Mouse (Mus musculus) adrenal gland (tissue): ENCODE results near the gene Mprip.

Experiments used
- intact Hi-C: fragments of 180-260 bp; cut with DNase I; formaldehyde crosslinking; loops from one replicate; pipeline ENCODE4 v1.15.1; 2025

Gene Mprip

DNA sequence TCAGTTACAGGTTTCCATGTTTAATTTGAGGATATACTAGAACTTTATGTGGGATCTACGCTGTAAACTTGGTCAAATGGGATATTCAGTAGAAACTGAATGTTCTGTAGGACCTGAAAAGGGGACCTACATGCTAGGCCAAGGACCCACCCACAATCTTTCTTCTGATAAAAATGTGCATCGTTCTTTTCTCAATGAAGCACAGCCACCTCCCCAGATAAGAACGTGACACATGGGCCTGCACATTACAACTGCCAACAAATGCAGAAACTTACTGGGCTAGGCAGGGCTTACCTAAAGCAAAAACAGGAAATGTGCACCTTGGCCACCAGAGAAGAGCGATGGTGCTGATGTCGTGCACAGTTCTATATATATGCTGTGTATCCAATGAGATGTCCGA lies 93.4 kb downstream of the Mprip start:
- intact Hi-C loops: no loop called here

DNA sequence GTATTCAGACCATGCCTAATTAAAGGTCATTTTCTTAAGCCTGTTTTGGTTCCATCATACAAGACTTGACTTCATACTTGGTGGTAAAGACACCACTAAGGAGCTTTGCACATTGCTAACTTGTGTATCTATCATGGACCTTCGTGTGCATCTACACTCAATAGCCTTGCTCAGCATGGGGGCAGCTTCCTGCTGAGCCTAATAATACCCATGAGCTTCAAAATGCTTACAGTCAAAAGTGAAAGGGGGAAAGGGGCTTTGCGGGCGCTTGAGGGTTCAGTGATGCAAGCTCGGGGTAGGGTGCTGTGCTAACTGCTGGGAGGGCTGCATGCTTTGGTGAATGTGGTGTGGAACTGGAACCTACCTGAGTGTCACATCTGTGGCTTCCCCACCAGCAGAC lies 95.2 kb downstream of the Mprip start:
- intact Hi-C loops: no loop called here

DNA sequence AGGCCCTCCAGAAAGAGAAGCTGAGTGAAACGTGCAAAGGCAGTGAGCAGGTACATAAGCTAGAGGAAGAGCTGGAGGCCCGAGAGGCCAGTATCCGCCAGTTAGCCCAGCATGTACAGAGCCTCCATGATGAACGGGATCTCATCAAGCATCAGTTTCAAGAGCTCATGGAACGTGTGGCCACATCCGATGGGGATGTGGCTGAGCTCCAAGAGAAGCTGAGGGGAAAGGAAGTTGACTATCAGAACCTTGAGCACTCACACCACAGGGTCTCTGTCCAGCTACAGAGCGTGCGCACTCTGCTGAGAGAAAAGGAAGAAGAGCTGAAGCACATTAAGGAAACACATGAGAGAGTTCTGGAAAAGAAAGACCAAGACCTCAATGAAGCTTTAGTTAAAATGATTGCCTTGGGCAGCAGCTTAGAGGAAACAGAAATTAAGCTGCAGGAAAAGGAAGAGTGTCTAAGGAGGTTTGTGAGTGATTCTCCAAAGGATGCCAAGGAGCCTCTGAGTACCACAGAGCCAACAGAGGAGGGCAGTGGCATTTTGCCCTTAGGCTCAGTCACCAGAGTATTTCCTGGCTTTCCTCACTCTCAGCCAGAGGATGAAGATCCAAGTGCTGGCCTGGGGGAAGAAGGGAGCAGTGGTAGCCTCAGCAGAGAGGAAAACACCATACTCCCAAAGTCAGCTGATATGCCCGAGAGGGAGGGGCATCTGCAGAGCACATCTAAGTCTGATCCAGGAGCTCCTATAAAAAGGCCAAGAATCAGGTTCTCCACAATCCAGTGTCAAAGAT lies 97.3 kb downstream of the Mprip start:
- intact Hi-C loops: no loop called here

DNA sequence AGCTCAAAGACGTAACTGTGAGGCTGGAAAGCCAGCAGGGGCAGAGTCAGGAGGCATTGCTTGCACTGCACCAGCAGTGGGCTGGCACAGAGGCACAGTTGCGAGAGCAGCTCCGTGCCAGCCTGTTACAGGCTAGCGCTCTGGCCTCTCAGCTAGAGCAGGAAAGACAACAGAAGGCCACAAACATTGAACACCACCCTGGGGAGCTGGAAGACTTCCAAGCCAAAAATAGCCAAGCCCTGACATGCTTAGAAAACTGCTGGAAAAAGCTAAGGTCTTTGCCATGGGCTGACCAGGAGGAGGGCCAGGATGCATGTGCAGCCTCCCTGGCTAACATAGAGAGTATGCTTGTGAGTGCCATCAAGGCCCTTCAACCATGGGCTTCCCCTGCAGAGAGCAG lies 98.1 kb downstream of the Mprip start:
- intact Hi-C loops: no loop called here

DNA sequence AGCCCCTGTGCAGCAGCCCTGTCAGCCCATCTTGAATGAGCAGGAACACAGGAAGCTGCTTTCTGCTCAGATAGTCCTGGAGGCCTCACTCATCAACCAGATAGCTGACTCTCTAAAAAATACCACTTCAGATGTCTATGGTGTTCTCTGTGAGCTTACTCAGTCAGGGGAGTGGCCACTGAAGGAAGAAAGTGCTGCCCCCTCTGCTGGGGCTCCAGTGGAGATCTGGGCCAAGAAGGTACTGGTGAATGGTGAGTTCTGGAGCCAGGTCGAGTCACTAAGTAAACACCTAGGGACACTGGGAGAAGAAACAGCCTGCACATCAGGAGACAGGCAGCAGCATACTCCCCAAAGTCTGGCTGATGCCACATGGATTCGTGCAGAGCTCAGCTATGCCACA lies 98.5 kb downstream of the Mprip start:
- intact Hi-C loops: no loop called here

DNA sequence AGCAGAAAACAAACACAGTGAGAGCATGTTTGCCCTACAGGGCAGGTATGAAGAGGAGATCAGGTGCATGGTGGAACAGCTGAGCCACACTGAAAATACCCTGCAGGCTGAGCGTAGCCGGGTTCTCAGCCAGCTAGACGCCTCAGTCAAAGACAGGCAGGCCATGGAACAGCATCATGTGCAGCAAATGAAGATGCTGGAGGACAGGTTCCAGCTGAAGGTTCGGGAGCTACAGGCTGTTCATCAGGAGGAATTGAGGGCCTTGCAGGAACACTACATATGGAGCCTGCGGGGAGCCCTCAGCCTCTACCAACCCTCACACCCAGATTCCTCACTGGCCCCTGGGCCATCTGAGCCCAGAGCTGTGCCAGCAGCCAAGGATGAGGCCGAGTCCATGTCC lies 99.7 kb downstream of the Mprip start:
- intact Hi-C loops: no loop called here

DNA sequence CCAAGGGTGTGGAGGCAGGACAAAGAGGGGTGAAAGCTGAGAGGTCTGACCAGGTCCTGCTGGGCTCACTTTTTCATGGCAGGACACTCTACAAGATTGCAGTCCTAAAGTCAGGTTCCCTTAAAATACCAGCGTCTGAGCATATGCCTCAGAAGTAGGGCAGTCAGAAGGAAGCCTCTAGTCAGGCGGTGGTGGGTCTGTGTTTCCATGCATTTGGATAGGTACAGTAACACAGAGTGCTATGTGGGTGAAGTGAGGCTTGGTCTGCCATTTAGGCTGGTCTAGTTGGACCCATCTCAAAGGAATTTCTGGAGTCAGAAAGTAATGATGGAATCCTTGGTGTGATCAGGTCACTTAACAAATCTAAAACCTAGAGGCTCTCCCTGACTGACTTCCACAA lies 108.2 kb downstream of the Mprip start:
- intact Hi-C loops: no loop called here

DNA sequence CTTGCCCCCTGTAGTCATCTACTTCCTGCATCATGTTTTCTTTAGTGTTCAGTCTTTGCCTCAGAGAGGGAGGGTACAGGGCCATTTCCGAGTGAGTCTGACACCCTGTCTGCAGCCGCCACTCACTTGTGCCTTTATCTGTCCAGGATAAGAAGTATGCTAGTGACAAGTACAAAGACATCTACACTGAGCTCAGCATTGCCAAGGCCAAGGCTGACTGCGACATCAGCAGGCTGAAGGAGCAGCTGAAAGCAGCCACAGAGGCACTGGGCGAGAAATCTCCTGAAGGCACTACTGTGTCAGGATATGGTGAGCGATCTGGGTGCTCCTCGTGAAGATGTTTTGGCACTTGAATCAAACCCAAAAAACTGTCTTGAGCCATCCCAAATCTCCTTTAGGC lies 108.6 kb downstream of the Mprip start:
- intact Hi-C loops: no loop called here

DNA sequence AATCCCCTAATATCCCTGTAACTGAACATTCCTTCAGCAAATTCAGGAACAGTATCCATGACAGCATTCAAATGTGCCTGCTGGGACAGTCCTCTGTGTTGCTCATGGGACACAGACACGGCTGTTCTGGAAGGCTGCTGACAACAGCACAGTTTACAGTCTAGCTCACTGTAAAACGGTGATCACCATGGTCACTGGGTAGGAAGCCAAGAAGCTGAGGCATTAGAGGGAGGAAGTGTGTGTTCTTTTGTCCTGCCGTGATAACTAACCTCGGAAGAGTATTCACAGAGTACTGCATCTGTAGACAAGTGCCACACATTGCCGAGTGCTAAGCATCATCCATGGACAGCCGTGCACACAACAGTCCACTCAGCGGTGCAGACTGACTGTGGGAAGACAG lies 109.6 kb downstream of the Mprip start:
- intact Hi-C loops: no loop called here

DNA sequence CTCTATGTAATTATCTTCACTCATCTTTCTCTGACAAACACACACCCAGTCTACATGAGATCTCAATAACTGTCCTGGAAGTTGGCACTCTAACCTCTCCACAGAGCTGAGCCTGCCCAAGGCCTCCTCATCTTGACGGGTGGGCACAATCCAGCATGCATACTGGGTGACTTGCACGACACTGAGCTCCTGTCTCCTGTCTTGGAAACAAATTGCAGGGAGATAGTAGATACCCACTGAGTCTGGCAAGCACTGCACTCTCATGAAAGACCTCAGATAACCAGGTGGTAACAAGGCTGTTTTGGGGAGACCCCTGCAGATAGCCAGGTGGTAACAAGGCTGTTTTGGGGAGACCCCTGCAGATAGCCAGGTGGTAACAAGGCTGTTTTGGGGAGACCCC lies 111.2 kb downstream of the Mprip start:
- intact Hi-C loops: no loop called here

DNA sequence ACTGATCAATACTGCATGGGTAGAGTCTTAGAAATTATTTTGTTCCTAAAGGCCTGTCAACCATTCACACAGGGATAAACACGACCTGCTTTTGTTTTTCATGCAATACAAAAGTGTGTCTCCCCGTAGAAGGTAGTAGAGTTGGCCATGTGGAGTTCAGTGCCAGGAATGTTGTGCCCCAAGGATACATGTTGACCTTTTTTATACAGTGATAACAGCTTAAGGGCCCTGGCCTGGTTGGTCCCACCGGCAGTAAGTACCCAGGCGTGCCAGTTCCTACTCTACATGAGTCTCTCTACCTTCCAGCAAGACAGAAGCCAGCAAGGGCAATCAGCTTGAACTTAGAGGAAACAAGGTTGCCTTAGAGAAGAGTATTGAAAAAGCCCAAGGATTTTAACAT lies 111.8 kb downstream of the Mprip start:
- intact Hi-C loops: no loop called here

DNA sequence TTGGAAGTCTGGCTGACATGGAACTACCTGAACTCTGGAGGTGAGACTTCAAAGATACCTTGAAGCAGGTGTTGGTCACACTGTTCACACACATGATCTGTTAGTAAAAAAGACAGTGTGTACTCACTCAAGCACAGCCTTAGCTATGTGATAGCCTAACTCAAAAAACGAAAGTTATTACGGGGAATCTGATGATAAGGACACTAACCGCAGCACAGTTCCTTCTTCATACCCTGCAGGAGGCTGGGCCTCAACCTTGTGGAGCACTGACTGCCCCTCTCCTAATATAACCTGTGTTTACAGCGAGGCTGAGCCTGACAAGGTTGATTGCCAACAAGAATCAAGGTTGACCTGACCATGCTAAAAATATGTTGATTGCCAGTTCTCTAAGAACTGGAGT lies 113.4 kb downstream of the Mprip start:
- intact Hi-C loops: no loop called here

DNA sequence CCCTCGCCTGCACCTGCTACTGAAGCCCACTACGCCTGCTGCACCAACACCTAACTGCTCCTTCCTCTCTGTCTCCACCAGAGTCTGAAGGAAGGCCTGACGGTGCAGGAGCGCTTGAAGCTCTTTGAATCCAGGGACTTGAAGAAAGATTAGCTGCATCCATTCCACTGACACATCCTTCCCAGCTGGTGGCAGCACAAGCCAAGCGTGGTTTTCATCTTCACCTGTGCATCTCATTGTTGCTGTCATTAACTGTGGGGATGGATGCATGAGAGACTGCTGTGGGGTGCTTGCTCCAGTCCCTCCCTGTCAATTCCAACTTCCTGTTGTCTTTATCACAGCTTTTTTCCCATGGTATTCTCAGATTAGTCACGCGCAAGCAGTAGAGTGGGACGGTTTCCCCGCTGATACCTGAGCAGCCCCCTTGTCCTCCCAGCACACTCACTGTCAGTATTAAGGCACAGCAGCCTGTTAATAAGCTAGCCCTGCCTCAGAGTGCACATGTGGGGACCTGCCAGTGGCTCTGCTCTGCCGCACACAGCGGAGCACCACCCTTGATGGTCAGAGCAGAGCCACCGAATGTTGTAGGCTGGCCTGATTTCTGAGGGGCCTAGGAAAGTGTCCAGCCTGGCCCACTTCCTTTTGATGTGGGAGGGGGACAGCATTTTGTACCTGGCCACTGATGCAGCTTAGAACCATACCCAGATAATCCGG lies 114.5 kb downstream of the Mprip start:
- intact Hi-C loops: no loop called here

DNA sequence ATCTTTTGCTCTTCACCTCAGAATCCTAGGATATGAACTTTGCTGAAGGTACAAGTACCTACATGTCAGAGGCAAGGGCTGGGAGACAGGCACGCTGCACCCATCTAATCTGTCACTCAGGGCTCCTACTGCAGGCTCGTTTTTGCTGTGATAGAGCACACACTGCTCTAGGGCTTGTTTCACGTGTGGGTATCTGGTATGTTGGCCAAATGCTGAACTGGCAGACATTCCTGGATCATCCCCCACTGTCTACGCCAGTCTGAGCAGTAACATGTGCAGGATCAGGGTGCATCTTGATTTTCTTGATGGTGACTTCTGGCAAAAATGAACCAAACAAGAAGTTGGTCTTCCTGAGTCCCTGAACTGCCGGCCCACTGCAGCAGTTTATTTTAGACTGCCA lies 116.2 kb downstream of the Mprip start:
- intact Hi-C loops: no loop called here

DNA sequence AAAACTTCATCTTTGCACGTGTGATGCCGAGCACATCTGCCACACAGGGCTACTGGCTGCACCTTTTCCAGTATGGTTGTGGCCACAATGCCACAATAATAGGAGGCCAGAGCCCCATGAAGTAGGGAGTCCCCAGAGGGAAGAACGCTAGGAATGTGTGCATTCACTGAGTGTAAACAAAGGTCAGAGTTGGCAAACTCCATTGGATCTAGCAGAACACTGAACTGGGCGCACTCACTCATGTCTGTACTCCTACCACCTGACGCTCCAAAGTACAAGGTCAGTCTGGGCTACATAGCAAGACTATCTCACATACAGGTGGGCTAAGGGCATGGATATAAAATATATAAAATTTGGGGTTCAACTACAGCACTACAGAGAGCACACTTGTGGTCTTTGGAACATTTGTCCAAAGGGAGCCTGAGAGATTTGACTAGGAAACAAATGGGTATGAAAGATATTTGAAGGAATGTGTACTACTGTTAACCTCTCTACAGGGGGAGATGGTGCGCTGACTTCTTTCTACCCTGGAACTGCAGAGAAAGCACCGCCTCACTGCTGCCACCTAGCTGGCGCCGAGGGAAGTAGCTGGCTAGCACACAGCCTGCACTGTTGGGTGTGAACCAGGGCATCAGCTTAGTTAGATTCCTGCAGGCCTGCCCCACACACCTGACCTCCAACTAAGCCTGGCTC lies 117.2 kb downstream of the Mprip start:
- intact Hi-C loops: no loop called here

DNA sequence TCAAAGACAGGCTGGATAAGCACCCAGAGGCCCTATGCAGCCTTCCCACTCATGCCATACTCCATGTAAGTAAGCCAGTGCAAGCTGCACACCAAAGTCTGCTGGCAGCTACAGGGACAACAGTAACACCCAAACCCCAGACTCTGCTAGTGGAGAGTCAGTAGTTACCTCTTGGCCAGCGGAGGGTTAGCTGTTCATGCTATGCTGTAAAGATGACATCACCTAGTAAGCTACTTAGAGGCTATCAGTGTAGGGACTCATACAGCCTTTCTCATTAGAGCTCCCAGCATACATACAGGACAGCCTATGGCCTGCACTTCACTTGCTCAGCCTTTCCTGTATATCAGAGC lies 117.7 kb downstream of the Mprip start:
- intact Hi-C loops: no loop called here

DNA sequence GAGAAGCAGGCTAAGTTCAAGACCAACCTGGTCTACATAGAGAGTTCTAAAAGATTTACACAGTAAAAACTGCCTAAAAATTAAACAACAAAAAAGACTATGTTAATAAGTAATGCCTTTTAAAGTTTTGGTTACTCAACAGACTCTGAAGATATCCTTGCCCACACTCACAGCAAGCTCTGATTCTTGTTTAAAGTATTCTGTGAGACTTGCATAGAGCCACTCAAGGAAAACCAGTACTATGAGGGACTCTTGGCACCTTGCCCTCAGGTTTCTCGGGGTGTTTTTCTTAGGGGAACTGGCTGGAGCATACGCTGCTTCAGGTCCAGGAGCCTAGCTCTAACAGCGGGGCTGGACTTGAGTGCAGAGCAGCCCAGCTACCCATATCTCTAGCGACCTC lies 118.3 kb downstream of the Mprip start:
- intact Hi-C loops: no loop called here

DNA sequence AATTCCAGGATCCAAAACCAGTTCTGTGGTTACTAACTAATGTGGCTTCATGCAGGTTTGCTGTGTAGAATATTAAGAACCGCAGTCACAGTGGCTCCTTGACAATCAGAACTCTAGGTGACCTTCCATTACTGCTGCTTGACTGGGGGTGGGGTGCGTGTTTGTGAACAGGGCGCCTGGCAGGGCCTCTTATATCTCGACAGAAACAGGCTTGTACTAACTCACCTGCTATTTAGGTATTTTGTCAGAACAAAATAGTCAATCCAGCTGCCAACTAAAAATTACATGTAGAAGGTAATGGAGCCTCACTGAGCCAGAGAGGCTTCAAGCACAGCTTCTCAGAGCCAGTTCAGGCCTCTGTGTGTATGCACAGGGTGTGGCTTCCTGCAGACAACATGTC lies 119.1 kb downstream of the Mprip start:
- intact Hi-C loops: no loop called here

DNA sequence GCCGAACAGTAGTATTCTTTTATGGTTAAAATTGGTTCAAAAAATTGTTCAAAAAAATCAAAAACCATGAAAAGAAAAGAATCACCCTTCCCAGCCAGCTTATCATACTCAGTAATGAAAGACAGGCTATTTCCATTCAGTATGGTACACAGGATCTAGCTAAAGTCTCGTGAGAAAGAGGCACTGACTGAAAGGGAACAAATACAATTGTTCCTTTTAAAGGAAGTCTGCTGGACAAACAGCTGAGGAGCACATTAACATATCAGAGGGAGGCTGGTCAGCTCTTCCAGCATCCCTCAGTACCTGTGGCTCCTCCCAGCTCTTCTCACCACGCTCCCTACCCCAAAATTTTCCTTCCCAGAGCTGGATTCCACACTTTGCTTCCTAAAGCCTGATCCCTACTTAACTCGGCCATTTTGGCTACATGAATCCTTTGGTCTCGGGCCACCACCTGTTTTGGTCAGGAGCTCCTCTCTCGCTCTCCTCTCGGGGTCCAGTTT lies 121.0 kb downstream of the Mprip start:
- intact Hi-C loops: no loop called here

DNA sequence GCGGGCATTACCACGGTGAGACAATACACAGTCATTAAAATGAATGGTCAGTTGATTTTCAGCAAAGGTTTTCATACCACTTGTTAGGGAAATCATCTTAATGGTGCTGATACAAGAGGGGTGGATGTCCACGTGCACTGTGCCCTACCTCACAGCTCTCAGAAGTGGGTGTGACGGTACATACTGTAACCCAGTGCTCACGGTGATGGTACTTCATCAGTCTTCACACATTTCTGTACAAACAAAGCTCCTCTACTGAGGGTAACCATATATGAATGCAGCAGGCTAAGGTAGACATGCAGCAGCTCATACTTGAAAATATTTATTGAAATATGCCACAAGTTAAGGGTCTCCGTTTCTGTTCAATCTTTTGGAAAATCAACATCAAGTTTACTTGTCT lies 122.5 kb downstream of the Mprip start:
- intact Hi-C loops: no loop called here

DNA sequence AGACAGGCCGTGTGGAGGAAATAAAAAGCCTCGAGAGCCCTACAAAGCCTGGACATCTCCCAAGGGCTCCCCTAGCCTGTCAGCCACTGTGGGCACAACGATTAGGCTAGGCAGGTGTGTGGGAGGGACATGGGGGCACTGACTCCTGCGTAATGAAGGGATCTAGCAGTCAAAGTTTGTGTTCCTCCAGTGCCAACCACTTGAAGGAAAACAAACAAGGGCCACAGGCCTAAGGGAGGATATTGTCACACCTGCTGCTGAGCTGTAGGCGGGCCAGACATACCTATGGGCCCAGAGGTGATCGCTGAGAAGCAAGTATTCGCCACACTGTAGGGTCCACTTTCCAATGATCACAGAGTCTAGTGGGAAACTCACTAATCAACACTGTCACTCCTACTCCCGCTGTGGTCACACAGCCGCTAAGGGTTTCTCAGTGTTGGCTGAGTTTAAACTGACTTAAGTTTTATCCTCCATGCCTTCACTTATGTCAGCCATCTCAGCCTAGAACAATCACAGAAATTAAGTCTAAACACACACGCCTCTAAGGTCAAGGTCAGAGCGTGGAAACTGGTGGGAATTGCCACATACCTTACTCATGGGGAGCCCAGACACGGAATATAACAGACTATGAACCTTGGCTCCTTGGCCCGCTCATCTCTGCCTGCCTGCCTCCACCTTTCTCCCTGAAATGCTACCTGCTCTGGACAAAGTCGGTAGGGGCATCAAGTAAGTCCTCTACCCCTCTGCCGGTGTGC lies 125.5 kb downstream of the Mprip start:
- intact Hi-C loops: no loop called here
